Mouse (Mus musculus) spleen, postnatal 14 days (tissue): ENCODE measurements around the gene Gbf1.

Experiments used
- DNase-seq, 2 experiments: peaks; one replicate each; pipeline ENCODE4 v3.0.0; 2021 to 2022; ENCODE audit warnings: low spot score in 2 of 2

Gene Gbf1

GRCm38 (mm10) chr19:46300294-46301045 lies 148.2 kb downstream of the Gbf1 start:
- no peak for DNase-seq

- no peak for DNase-seq
These were observed 150.2 kb downstream of the Gbf1 start for GRCm38 (mm10) chr19:46302551-46302950.

GRCm38 (mm10) chr19:46303251-46304215 lies 151.2 kb downstream of the Gbf1 start:
- no peak for DNase-seq

- DNase-seq, result peak; percentile 83 to 88
These were observed 152.0 kb downstream of the Gbf1 start, which contains the start of gene Nfkb2 for GRCm38 (mm10) chr19:46304216-46304841. Gene Nfkb2 (plus strand): TSS chr19:46304320.

- DNase-seq, result no peak
These were observed 152.6 kb downstream of the Gbf1 start for GRCm38 (mm10) chr19:46304908-46305333.

- DNase-seq, result peak; percentile 82 to 89
These were observed 153.3 kb downstream of the Gbf1 start for GRCm38 (mm10) chr19:46305432-46306267.

GRCm38 (mm10) chr19:46306268-46306610 lies 153.9 kb downstream of the Gbf1 start:
- no peak for DNase-seq

GRCm38 (mm10) chr19:46306751-46307289 lies 154.5 kb downstream of the Gbf1 start:
- no peak for DNase-seq

- no peak for DNase-seq
These were observed 155.5 kb downstream of the Gbf1 start for GRCm38 (mm10) chr19:46307781-46308180.

- no peak for DNase-seq
These were observed 156.0 kb downstream of the Gbf1 start for GRCm38 (mm10) chr19:46308303-46308702.

GRCm38 (mm10) chr19:46308706-46309435 lies 156.6 kb downstream of the Gbf1 start:
- DNase-seq, result peak; percentile 75 to 85

GRCm38 (mm10) chr19:46309651-46310305 lies 157.5 kb downstream of the Gbf1 start:
- DNase-seq, result peak in 1 of 2 experiments; percentile 7

GRCm38 (mm10) chr19:46310312-46310865 lies 158.1 kb downstream of the Gbf1 start:
- DNase-seq, result no peak

GRCm38 (mm10) chr19:46311341-46311740 lies 159.0 kb downstream of the Gbf1 start:
- no peak for DNase-seq

GRCm38 (mm10) chr19:46312566-46312965 lies 160.3 kb downstream of the Gbf1 start:
- no peak for DNase-seq

- no peak for DNase-seq
These were observed 160.8 kb downstream of the Gbf1 start for GRCm38 (mm10) chr19:46313116-46313515.

GRCm38 (mm10) chr19:46313591-46313990 lies 161.3 kb downstream of the Gbf1 start:
- DNase-seq, result no peak

GRCm38 (mm10) chr19:46314151-46314601 lies 161.9 kb downstream of the Gbf1 start:
- peak; percentile 32 to 34 for DNase-seq
